Mouse (Mus musculus) Patski (cell line): ENCODE measurements at regions not wholly inside any gene's neighbourhood (a gene's known extent, or its start where the extent isn't known, plus 50 kb on each side); places are given as distances from the start of the nearest gene placed in this dataset.

ENCODE experiments used
- ATAC-seq: fragments of 100-300 bp; one replicate; pipeline ENCODE4 v1.8.0; 2021
- CTCF ChIA-PET: fragments of 350-600 bp; sonication (Branson Sonifier 250); formaldehyde crosslinking; loops from one replicate; lab custom pipeline; 2022; ENCODE audit warnings: inconsistent platforms; lab: Charles Lee
- POLR2A ChIA-PET: fragments of 350-600 bp; sonication (Branson Sonifier 250); formaldehyde crosslinking; loops from one replicate; lab custom pipeline; 2022; ENCODE audit warnings: antibody characterized with exemption, inconsistent platforms; lab: Charles Lee
- DNase-seq: peaks from one replicate; pipeline ENCODE4 v3.0.0-alpha.2; 2011; ENCODE audit warnings: low read depth, low spot score
- H3K27me3 ChIP-seq: fragments of 371-371 bp; one replicate; pipeline ENCODE4 v1.5.1; 2021
- CTCF ChIP-seq: fragments of 100-300 bp; IDR thresholded peaks from one replicate; pipeline ENCODE4 v1.5.1; 2021
- in situ Hi-C: fragments of 300-500 bp; cut with MboI; formaldehyde crosslinking; loops from 3 replicates; pipeline ENCODE4 v1.11.1; 2018; ENCODE audit warnings: low pct_unique_long_range_greater_than_20kb, mixed read lengths

DNA sequence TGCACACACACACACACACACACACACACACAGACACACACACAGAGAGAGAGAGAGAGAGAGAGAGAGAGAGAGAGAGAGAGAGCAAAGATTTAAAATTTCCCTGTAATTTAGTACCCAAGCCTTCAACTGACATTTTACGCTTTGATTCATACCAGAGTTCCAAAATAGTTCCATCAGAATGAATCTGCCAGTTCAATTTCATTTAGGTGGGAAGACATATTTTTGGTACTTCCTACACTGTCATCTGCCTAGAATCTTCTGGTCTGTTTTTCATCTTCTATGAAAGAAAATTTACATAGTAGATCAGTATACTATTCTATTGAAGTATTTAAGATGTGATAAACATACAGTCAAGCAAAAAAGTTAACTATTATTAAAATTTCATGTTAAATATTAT is 1177.4 kb downstream of the Zpld1 start:
- POLR2A ChIA-PET = no interaction called here
- in situ Hi-C loops = no loop called here
- no peaks in the 10 kb centered on the region for H3K27me3 ChIP-seq
- no peak for TF ChIP-seq CTCF
- ATAC-seq (no peak), DNase-seq (no peak)
- CTCF ChIA-PET = no interaction called here

DNA sequence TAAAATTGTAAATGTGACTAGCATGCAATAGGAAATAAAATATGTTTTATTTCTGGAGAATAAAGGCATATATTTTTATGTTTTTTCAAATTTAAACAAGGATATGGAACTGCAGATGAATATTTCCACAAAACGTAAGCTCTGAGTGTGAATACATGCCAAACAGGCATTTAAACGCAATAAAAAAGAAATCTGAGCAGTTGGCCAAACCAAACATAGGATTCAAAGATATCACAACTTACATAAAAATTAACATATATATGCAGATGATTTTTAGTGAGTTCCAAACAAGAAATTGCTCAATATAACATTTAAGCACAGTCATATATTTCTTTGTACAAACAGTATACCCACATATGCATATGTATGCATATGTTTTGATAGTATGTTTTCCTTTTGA is 1199.1 kb downstream of the Zpld1 start:
- TF ChIP-seq CTCF = no peak
- DNase-seq (no peak), ATAC-seq (no peak)
- POLR2A ChIA-PET = no interaction called here
- H3K27me3 ChIP-seq = no peaks in the 10 kb centered on the region
- in situ Hi-C loops = no loop called here
- CTCF ChIA-PET = no interaction called here

DNA sequence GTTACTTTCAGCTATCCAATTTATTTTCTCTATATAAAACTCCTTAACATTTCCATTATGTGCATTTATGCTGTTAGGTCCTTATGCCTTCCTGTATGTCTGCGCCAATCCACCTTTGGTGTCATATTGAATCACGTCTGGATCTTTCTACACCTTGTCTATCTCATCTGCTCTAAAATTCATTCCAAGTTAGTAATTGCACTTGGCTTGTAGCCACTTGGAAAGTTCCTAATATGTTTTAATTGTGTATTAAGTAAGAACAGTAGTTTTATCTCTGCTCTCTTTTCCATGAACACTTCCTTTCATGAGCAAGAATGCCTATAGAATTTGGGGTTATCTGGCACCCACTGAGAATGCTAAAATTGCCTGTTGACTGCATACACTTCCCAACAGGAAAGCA is 1205.6 kb downstream of the Zpld1 start:
- no peaks in the 10 kb centered on the region for H3K27me3 ChIP-seq
- no peak for TF ChIP-seq CTCF
- ChIA-PET CTCF (no interaction called here), POLR2A (no interaction called here)
- in situ Hi-C loops = no loop called here
- ATAC-seq (no peak), DNase-seq (no peak)

DNA sequence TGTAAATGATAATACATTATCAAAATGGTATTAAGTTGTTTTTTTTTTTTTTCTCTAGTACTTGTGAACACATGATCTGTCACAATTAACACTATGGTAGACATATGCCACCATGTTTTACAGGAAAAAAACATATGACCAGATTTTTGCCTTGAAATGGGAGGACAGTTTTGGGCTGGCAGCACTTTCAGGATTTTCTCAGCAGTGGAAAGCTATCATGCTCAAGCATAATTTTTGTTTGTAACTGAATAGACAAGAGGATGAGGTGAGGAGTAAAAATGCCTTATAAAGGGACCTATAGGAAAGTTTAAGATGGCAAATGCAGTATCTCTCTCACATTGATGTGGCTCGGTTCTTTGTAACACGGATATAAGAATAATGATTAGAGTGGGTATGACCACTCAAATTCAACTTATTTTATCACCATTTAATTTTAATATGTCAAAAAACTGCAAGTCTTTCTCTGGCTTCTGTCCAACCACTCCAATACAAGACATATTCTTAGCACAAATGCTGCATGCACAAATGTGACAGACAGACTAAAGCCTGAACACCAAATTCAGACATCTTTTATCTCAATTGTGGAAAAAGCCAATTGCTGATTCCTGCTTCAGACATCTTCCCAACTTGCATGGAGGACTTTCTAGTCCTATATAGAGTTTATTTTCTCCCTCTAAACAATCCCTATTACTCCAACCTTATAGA is 1206.6 kb downstream of the Zpld1 start:
- no peak for ATAC-seq
- ChIA-PET CTCF (no interaction called here), POLR2A (no interaction called here)
- DNase-seq = no peak
- in situ Hi-C loops = no loop called here
- H3K27me3 ChIP-seq = no peaks in the 10 kb centered on the region
- no peak for TF ChIP-seq CTCF

DNA sequence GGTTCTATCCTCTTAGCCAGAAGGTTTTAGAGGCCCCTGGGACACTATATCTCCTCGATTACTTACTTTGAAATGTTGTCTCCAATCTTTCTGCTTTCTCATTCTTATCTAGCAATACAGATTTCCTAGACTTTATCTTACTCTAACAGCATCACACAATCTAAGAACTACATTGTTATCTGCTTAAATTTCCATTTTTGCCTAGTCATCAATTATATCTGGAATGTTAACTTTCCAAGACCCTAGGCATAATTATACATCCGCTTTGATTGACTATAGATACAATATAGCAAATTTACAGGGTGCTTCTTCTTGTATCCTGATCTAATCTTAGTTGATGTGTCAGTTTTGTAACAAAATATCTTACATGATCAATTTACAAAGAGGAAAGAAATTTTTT is 1217.3 kb downstream of the Zpld1 start:
- no peak for ATAC-seq
- ChIA-PET POLR2A (no interaction called here), CTCF (no interaction called here)
- no peaks in the 10 kb centered on the region for H3K27me3 ChIP-seq
- in situ Hi-C loops = no loop called here
- TF ChIP-seq CTCF = no peak
- DNase-seq = no peak

DNA sequence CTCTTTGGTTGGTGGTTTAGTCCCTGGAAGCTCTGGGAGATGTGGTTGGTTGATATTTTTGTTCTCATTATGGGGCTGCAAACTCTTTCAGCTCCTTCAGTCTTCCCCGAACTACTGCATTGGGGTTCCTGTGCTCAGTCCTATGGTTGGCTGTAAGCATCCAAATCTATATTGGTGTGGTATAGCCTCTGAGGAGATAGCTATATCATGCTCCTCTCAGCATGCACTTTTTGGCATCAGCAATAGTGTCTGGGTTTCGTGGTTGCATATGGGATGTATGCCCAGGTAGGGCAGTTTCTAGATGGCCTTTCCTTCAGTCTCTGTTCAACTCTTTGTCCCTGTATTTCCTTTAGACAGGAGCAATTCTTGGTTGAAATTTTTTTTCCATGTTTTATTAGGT is 1250.0 kb downstream of the Zpld1 start:
- ATAC-seq (no peak), DNase-seq (no peak)
- no peak for TF ChIP-seq CTCF
- CTCF ChIA-PET = no interaction called here
- in situ Hi-C loops = no loop called here
- POLR2A ChIA-PET = no interaction called here
- no peaks in the 10 kb centered on the region for H3K27me3 ChIP-seq

DNA sequence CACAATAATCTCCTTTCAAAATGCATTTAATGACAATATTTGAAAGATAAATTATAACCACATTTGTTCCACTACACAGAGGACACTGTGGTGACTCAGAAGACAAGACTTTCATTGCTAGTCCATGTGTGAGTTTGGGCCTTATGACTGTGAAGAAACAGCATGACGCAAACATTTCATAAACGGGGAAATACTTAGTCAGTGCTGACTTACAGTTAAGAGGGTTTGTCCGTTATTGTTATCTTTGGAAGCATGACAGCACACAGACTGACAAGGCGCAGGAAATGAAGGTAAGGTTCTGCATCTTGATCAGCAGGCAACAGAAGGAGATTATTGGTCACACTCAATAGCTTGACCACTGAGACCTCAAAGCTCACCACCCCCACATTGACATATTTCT is 1255.8 kb downstream of the Zpld1 start:
- H3K27me3 ChIP-seq = no peaks in the 10 kb centered on the region
- no peak for DNase-seq
- no peak for TF ChIP-seq CTCF
- in situ Hi-C loops = no loop called here
- CTCF ChIA-PET = no interaction called here
- POLR2A ChIA-PET = no interaction called here
- ATAC-seq = peak; percentile 62

DNA sequence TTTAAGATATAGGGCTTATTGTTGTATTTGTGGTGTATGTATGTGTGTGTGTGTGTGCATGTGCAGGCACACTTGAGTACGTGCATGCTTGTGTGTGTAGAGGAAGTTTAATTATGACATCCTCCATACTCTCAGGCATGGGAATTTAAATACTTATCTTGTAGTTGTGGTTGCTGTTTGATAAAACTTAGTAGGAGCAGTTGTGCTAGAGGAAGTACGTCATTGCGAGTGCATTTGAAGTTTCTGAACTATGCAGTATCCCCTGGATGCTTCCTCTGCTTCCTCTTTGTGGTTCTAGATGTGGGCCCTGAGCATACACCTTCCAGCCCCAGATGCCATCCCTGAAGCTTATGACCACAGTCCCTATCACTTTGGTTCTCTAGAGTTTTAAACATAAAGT is 1281.5 kb downstream of the Zpld1 start:
- TF ChIP-seq CTCF = no peak
- ChIA-PET POLR2A (no interaction called here), CTCF (no interaction called here)
- no peaks in the 10 kb centered on the region for H3K27me3 ChIP-seq
- in situ Hi-C loops = no loop called here
- ATAC-seq (no peak), DNase-seq (no peak)

DNA sequence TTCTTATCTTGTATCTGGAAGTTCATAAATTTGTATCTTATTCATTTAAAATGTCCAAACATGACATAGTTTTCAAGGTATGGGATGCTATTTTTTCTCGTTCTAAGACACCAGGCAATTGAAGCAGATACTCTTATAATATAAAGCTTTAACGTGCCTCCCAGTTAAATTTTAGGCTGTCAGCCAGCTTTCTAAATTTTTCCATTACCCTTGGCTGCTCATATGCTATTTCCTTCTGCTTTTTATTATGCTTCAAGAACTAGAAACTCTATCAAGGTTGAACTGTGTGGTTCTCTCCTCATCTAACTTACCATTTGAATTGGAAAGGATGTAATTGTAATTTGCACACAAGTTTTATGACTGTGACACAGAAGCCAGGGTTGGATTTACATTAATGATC is 1324.1 kb downstream of the Zpld1 start:
- no peak for ATAC-seq
- TF ChIP-seq CTCF = no peak
- CTCF ChIA-PET = no interaction called here
- in situ Hi-C loops = loop anchor here (25.0 kb wide), 2 partner anchors 1489 to 1914 kb away; partner anchors contain the start of gene Nxpe3
- POLR2A ChIA-PET = no interaction called here
- DNase-seq = no peak
- H3K27me3 ChIP-seq = peaks cover 3% of the 10 kb centered on the region

DNA sequence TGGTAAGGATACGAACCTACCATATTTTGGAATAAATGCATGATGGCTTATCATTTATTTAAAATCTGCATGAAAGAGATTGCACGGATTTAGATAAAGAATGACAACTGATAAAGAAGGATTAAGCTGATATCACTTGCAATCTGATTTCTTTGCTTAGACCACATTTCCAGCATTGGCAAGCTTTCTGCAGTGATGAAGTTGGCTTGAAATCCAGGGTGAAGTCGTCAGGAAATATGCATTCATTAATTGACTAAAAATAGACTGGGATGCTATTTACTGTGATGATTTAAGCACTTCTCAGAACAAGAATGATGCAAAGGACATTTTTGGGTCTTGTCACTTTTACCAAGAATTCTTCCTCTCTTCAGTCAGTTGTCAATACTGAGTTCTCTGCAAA is 1341.1 kb downstream of the Zpld1 start:
- DNase-seq (no peak), ATAC-seq (no peak)
- POLR2A ChIA-PET = no interaction called here
- no peak for TF ChIP-seq CTCF
- in situ Hi-C loops = loop anchor here (10.0 to 25.0 kb wide), 3 partner anchors 1028 to 1931 kb away; partner anchors contain the start of gene Nxpe3
- CTCF ChIA-PET = interaction anchor here (1.0 to 1.2 kb wide), 2 partner anchors 9 to 1520 kb away, joined by 3 to 5 read pairs; no protein-coding TSS in a partner anchor
- no peaks in the 10 kb centered on the region for H3K27me3 ChIP-seq

DNA sequence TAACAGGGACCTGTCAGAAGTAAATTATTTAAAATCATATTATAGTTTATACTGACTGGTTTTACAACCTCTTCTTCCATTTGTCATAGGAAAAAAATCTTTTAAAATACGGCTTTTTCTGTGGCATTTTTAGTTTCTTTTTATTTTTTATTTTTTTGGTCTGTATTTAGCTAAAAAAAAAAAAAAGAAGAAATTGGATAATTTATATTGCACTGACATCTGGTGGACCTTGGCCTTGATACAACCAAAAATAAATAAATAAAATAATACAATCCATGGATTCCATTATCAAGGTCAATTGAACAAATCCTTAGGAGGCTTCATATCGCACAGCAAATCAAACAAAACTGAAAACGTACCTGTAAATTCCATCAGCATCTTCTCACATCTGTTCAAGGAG is 1352.5 kb downstream of the Zpld1 start:
- in situ Hi-C loops = no loop called here
- TF ChIP-seq CTCF = no peak
- POLR2A ChIA-PET = no interaction called here
- CTCF ChIA-PET = interaction anchor here (0.9 kb wide), 1 partner anchor 35 kb away, joined by 3 read pairs; no protein-coding TSS in a partner anchor
- no peaks in the 10 kb centered on the region for H3K27me3 ChIP-seq
- ATAC-seq = no peak
- DNase-seq = no peak

DNA sequence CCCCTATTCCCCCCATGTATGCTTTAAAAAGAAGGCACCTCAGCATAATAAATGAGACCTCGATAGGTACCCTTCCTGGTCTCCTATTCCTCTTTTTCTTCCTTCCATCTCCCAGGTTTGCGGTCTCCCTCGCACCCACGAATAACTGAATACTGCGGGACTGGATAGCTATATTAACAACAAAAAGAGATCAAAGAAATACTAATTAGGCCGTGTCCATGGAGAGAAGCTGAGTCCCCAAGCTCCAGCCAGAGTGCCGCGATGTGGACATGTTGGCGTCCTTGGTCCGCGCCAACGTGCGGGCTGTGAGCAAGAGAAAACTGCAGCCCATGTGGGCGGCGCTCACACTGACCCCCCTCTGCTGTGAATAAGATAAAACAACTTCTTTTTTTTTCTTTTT is 1382.0 kb downstream of the Zpld1 start:
- no peaks in the 10 kb centered on the region for H3K27me3 ChIP-seq
- TF ChIP-seq CTCF = no peak
- ChIA-PET CTCF (no interaction called here), POLR2A (no interaction called here)
- no peak for DNase-seq
- in situ Hi-C loops = no loop called here
- no peak for ATAC-seq
